Mouse (Mus musculus) CD4-positive helper T cell, adult 2 months (primary cell): ENCODE measurements at regions not wholly inside any gene's neighbourhood (a gene's known extent, or its start where the extent isn't known, plus 50 kb on each side); places are given as distances from the start of the nearest gene placed in this dataset.

Experiments
- DNase-seq: peaks from one replicate; pipeline ENCODE4 v3.0.0-alpha.2; 2012; ENCODE audit warnings: low read depth, missing footprints, low spot score

DNA sequence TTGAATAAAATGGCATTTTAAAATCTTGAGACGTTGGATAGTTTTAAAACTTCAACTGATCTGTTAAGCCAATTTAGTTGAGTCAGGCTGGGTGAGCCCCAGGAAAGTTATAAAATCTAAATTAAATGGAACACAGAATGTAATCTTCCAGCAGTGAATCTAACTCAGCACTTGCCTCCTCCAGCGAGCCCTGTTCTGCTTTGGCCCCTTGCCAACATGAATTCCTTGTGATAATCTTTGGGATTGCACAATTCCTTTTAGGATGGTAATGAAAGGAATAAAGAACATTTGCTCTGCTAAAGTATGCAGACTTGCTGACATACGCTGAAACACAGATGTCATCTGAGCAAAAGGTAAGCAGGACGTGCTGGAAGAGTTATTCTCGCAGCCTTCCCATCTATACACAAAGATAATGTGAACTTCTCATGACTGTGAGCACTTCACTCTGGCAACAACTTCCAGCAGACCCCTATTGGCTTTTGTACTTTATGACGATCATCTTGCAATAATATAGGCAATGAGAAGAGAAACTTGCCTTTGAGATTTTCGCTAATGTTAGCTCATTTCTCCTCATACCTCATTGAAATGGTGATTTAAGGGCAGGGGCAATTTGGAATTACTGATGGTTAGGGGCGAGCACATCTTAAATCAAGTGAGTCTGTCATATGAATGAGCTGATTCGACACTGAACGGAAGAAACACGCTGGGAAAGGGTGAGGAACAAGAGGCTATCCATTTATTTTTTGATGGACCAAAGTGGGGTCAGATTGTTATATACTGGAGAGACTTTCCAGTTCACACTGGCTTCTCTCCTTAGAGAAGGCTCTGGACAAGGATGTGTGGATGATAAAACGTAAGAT is 216.3 kb upstream of the Pdzrn3 start:
- DNase-seq = no peak

DNA sequence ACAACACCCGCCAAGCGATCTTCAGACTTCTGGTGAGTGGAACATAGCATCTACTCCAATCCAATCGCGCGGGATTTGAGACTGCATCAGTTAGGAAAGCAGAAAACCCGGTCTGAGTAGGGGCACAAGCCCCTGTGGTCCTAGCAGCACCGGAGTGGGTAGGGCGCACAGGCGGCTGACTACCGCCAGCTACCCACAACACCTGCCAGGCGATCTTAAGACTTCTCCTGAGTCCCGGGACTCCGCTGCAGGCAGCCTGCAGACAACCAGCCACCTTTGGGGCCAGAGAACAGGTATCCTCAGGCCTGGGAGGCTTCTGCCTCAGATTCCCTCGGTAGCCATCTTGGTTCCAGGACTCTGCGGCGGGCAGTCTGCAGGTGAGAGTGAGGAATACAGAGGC is 208.2 kb upstream of the Pdzrn3 start:
- no peak for DNase-seq

DNA sequence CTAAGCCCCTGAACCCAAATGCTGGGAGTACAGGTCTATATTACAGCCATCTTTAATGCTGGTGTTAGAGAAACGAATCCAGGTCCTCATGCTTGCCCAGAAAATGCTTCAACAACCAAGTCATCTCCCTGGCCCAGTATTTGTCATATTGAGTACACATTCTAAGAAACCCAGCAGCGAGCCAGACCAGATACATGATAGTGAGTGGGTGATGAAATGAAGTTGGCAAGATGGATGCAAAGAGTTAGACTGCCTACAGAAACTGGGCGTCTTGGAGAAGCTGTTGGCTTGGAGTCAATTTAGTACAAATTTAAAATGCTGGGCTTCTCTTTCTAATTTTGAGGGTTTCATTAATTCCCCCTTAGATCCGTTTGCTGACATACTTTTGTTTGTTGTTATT is 203.1 kb upstream of the Pdzrn3 start:
- no peak for DNase-seq

DNA sequence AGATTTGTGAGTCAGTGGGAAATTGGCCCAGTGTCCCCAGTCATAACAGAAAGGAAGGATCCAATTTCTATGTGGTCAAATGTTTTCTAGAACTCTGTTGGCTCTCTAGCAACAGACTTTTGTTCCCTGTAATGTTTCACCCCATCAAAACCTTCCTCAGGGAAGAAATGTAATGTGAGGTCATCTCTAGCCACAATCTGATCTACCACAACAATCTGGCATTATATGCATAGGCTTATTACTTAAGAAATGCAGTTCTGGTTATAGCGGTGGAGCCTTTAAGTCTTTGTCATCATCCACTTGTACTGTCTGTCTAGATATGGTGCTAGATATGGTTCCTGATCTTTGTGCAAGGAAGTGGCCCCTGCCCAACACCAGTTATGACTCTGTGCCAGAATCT is 178.4 kb upstream of the Pdzrn3 start:
- DNase-seq = no peak

DNA sequence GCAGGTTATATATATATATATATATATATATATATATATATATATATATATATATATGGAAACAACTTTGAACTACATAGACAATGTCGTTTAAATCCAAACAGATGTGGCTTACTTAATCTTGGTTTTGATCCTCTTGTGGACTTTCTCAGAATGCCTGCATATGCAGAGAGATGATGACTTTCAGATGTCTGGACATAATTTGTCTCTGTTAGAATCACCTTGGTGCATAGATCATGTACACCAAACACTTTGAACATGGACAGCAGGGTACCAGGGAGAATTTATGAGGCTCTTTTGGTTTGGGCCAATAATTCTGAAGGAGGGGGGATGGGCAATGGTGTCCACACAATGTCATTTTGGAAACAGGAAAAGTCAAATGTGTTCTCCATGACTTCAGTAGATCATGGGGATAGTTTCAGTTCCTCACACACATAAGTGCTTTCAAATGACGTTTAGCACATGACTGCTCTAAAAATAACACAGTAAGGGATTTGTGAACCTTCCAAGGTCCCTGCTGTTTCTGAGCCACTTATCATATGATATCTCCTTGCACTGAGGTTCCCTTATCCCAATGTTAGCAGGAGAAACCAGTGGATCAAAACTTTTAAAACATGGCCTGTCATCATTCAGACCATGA is 177.4 kb upstream of the Pdzrn3 start:
- DNase-seq = no peak

DNA sequence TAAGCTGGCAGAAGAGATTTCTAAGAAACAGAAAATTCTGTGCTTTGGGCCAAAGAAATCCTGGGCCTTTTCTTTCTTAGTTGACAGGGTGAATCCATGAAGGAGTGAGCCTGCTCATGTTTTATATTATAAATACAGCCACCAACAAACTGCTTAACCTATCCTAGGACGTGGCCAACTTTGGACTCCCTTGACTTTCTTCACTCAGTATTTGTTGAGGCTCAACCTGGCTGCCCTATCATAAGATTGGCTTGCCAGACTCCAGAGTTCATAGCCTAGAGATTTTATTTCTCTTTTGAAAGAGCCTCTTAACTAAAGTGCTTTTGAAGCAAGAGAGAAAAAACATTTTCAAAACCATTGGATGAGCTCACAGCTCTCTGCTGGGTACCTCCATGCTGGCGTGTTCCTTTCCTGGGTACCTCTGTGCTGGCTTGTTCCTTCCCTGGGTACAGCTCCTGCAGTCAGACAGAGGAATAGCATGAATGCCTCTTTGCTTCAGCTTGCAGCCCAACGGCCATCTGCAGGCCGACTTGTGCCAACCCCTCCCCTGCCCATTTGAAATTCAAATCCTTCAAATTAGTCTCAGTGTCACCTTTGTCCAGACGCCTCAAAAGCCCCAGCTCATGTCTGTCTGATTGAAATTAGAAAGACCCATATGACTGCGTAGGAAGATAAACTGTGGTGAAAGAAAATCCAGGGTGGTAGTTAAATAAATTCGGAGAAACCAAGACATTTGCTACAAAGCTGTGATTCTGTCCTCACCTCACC is 173.0 kb upstream of the Pdzrn3 start:
- DNase-seq = no peak

DNA sequence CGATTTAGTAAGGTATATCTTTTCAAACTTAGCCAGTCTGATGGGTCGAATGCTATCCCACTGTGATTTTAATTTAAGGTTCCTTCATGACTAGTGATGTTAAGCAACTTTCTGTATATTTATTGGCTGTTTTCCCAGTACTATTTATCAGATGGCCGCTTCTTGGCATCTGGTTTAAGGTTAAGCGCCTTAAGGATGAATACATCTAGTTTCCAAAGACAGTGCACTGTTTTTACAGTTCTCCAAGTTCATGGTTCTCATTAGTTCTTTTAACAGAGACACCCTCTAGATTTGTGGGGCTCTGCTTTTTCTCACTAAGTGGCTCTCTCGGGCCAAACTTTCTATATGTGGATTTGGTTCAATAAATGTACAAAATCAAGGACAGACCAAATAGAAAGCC is 159.9 kb upstream of the Pdzrn3 start:
- no peak for DNase-seq

DNA sequence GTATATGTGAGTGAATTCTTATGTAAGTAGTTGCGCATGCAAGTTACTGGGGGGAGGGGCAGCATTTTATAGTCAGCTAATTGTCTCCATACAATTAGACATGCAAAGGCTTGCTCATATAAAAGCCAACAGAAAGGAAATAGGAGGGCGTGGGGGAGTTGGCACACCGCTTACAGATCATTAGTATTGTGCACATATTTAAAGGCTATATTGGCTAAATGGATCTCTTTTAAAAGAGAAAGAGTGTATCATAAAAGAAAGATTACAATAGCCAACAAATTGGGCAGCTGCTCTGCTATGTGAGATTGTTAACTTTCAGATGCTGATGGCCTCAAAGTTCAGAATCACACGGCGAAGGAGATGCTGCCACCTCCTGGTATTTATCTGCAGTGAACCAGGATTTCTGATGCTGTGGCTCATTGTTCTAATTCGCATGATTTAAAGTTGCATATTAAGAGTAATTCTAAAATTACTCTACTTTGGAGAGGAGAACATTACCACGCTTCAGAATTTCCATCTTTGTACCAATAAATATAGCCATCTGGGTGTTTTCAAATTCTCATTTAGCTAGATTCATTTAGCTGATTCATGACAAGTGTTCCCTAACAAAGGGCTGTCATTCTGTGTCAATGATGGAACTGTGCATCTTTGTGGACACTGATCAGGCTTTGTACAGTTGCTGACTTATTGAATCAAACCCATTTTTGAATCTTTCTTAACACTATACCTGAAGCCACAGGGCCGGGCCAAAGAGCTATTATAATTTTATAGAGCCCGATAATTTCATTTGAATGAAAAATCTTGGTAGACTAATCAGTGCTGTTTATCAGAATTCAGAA is 156.7 kb upstream of the Pdzrn3 start:
- DNase-seq = no peak

DNA sequence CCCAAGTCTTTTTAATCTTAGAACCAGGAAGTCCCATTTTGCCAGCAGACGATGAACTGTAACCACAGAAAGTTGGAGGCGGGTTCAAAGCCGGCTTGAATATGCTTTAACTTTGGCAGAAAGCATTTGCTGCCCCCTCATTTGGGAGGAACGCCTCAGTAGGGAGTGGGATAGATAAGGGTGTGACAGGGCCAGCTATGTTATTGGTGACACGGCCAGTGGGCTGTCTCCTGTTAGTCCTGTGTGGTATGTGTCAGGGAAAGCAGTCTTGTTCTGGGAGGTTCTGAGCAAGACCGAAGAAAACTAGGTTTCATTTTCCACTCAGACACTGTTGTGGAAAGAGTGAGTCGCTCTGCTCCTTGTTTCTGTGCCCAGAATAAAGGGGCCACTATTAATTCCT is 154.7 kb upstream of the Pdzrn3 start:
- peak; percentile 4 for DNase-seq

DNA sequence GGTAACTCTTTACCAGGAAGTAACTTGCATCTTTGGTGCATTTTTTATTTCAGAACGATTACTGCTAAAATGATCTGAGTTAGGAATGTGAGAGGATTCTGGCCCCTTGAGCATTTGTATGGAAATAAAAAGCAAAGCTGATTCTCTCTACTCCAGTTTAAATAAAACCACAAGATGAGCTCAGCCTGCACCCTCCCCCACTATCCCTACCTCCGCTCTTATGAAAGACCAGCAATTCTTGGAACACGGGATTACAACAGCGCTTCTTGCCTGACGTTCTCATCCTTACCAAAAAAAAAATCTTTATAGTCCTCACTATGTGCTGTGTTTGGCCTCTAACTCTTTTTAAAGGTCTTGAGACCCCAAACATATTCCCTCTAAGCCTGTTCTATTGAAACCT is 154.2 kb upstream of the Pdzrn3 start:
- DNase-seq = no peak

DNA sequence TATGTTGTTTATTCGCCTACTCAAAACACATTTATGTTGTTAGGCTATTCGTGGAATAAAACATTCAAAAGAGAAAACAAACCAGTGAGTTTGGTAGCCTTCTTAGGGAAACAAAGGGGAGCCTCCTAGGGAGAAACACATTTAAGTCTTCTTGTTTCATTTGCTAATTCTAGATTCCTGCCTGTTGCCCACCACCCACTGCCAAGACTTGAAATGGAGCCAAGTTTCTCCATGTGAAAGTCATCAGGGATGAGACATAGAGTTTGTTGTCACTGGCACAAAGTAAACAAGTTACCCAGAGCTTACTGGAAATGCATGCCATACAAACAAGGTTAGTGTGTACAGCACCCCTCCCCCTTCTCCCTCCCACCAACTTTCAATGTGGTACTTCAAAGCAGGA is 147.4 kb upstream of the Pdzrn3 start:
- DNase-seq = no peak

DNA sequence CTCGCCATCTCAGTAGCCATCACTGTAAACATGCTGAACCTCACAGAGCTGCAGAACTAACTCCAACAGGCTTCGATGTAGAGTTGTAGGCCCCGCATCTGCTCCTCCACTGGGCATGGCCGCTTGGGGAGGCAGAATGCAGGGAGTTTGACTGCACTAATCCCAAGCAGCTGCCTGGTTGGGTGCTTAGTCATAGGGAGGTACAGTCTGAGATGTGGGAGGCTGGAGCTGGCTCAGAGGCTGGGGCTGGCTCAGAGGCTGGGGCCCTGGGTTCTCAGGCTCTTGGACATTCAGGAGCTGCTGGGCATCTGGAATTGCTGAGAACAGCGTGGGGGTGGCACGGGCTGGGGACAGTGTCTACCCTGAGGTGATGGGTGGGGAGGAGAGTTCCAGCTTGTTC is 143.6 kb upstream of the Pdzrn3 start:
- no peak for DNase-seq

DNA sequence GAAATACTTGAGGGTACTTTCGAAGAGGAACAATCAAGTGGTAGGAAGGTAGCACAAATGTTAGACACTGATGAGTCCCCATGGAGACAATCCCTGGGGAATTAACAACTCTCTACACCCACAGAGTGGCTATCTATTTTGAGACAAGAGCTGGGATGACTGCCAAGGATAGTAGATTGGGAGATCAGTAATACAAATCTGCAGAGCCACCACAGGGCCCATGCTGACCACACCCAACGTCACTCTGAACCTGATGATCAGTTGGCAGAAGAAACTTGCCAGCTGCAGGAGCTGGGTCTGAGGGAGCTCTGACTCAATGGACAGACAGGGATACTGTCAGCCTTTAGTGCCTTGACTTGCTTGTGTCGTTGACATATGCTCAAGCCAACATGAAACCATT is 143.1 kb upstream of the Pdzrn3 start:
- DNase-seq = no peak

DNA sequence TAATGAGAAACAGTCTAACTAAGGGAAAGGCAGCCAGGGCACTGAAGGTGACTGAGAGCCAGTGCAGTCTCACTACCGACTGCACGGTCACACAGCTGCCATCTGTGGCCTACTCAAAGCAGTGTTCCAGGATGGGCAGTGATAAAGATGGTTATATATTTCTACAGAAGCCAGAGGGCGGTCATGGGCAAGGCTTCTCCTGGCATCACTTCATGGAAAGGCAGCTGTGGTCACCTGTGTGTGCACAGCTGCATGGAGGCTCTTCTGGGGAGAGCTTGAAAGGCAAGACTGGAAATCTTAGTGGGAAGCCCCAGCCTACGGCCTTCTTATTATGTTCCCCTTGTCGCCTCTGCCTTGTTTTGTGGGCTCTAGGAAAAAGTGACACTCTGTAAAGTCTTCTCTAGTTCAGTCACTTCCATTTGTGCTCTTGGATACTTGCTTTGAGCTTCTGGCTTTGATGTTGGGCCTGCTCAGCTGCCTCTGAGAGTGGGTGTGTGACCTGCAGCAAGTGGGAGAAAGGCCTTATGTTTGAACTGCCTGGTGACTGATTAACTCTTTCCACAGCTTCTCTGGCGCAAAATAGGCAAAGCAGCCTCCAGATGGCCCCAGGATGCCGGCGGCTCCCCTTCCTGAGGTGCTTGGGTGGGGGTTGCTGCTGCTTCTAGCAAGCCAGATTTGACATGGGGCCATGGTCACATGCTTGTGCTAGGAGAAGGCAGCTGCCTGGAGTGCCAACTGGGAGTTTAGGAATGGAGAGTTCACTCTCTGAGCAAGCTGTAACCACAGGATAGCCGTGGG is 141.4 kb upstream of the Pdzrn3 start:
- peak; percentile 3 for DNase-seq

DNA sequence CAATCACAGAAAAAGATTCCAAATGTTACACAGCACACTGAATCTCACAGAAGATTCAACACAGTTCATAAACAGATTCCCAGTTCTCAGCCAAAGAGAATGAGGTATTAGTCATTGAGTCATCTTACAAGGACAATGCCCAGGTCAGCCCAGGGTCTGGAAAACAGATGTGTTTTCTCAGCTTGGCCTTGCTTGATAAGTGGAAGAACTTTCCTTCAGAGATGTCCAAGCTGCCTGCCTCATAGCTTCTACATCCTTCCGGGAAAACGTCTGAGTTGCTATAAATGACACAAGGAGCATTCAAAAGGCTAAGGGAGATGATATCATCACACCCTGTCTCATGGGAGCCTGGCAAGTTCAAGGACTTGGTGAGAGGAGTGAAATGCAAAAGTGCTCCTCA is 139.9 kb upstream of the Pdzrn3 start:
- no peak for DNase-seq

DNA sequence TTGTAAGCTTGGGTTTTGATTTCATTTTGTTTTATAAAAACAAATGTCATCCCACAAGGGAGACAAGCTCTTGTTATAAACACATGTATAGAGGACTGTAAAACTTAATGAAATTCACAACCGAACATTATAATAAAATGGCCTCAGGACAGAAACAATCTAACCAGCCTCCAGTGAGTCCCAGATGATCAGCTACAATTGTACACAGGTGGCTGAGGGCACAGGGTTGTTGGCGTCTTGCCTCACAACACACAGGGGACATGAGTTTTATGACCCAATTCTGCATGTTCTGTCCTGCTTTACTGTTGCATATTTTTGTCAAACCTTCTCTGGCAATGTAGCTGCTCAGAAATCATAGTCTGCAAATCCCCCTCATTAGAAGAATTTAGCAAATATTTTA is 136.0 kb upstream of the Pdzrn3 start:
- no peak for DNase-seq

DNA sequence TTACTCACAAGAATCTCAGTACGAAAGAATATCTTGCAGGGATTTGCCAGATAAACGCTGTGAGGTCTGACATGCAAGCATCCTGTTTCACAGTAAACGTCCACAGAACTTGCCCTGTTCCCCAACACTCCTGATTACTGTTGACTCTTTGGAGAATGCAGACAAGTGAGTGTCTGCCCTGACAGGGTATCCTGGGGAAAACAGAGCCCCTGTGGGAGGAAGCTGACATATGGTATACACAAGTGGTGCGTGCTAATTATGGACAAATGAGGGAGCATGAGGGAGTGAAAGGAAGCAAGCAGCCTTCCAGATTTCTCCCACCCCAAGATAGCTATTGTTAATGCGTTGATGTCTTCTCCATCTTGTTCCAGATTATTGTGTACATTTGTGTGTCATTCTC is 124.5 kb upstream of the Pdzrn3 start:
- no peak for DNase-seq

DNA sequence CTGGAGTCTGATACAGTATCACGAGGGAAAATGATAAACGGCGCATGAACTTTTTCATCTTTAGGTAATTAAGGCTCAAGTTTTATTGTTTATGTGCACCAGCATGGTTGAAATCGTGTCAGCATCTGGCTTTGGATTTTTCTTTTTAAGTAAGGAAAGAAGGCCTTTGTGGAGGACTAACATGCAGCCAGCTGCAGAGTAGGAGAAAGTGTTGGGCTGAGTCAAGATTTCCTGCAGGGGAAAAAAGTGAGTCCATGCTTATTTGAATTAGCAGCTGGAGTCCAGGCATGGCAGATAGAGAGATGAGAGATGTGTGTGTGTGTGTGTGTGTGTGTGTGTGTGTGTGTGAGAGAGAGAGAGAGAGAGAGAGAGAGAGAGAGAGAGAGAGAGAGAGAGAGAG is 124.0 kb upstream of the Pdzrn3 start:
- DNase-seq = no peak

DNA sequence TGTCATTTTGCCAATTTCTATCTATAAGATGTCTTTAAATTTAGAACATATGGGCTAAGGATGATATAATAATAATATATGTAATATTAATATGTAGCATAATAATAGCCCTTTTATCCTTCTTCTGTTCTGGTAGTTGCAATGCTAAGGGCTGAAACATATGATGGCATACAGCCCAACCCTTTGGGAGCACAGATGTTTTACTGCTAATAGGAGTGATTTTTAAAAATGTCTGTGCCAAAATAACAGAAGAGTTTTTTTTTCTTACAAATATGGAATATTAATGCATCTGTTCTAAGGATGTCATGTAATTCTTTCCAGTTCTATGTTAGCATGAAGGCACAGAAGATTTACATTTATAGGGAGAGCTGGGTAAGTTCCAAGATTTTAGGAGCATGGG is 122.5 kb upstream of the Pdzrn3 start:
- DNase-seq = no peak

DNA sequence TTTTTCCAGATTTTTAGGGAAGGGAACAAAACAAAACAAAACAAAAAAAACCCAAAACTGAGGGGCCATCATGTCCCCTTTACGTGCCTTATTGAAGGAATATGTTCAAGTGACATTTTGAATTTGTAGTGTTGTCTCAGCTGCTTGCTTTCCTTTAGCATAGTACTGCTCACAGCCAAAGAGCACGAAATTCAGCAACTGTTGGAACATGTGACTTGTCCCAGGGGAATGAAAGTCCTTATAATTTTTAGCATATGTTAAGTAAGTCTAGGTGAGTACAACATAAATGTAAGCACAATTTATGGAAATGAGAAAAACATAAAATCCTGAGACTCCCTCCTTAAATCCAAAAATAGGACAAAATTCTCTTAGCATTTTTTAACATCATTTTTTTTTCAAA is 110.8 kb upstream of the Pdzrn3 start:
- DNase-seq = no peak
